Comparison of ENCODE assay signal across 16 mouse cellular contexts in the genomic region with DNA sequence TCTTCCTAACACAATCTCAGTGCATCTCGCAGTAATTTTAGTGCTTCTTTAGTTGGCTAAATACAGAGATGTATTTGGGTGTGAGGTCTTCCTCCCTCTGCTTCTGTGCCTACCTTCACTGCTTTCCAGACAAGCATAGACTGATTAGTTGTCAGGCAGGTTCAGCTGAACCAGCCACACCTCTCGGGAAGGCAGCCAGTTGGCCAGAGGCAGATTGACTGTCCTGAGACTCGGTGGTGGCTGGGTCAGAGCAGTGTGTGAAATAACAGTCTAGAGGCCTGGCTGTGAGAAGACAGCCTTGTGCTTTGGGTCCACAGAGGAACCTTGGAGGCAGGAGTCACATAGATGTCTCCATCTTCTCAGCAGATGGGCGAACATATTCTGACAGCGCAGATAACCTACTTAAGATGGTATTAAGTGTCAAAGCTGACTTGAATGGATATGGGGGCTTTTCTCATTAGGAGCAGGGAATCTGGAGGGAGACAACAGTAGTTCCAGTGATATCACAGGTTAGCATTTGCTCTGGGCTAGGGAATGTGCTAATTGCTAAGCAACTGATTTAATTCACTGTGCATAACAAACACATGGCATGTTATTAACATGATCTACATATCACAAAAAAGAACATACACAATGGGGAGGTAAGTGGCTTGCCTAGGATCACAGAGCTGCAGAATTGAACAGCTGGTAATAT. TPM values are rescaled to one million over a fixed set of nuclear protein-coding genes. Genes with fewer than 3 reads are reported as not detected.
DNase-seq lines count a peak whose midpoint lies in the region; ATAC-seq lines count a peak whose summit lies in the region.
"Had no signal": no experiment of that assay in that cellular context is flagged by ENCODE, and none has a peak within 500 bp of the region (broad histone marks: within the 10 kb centered on the region; RNA-seq: fewer than 3 reads in every experiment).

No protein-coding gene starts in this region.

- ATAC-seq in forebrain, embryonic 13.5 days: 0 out of 2 replicates have a peak, but pooled peaks have one; percentile 45
- no peak for ATAC-seq in forebrain, embryonic 11.5 days (replicated peaks; ENCODE audit: low FRiP score)
- ATAC-seq in hindbrain, embryonic 11.5 days (ENCODE audit: low FRiP score): no peak

- no peaks in the 10 kb centered on the region for H3K27me3 ChIP-seq in forebrain, embryonic 13.5 days
- H3K27me3 ChIP-seq in forebrain, embryonic 11.5 days (ENCODE audit: control insufficient read depth, insufficient read depth, low read length): no peaks in the 10 kb centered on the region
- H3K27me3 ChIP-seq in hindbrain, embryonic 11.5 days (ENCODE audit: control insufficient read depth, insufficient read depth, low read length): no peaks in the 10 kb centered on the region
- no peaks in the 10 kb centered on the region for H3K27me3 ChIP-seq in hindbrain, embryonic 10.5 days (ENCODE audit: insufficient read depth, poor library complexity, severe bottlenecking)
- H3K27me3 ChIP-seq: heart, embryonic 15.5 days had no signal

- H3K4me3 ChIP-seq in forebrain, embryonic 13.5 days: no peak overlapping the region
- H3K4me3 ChIP-seq in forebrain, embryonic 11.5 days (ENCODE audit: low read depth, low read length): no peak overlapping the region
- no peak overlapping the region for H3K4me3 ChIP-seq in hindbrain, embryonic 11.5 days (ENCODE audit: low read depth, low read length)
- no peak overlapping the region for H3K4me3 ChIP-seq in hindbrain, embryonic 10.5 days
- H3K4me3 ChIP-seq: heart, embryonic 15.5 days; megakaryocyte, embryonic 14.5 days had no signal

- 68% methylated on average over 5 of the region's 5 CpGs for WGBS in forebrain, embryonic 13.5 days
- 74% methylated on average over 5 of the region's 5 CpGs for WGBS in forebrain, embryonic 11.5 days
- WGBS in hindbrain, embryonic 11.5 days: 75% methylated on average over 5 of the region's 5 CpGs
- WGBS in hindbrain, embryonic 10.5 days: 77% methylated on average over 5 of the region's 5 CpGs

- no peak overlapping the region for H3K9ac ChIP-seq in forebrain, embryonic 13.5 days
- H3K9ac ChIP-seq in forebrain, embryonic 11.5 days (ENCODE audit: low read length): no peak overlapping the region
- H3K9ac ChIP-seq in hindbrain, embryonic 11.5 days (ENCODE audit: low read depth, low read length): no peak overlapping the region
- H3K9ac ChIP-seq: heart, embryonic 15.5 days; liver, embryonic 14.5 days had no signal

- no peak overlapping the region for H3K4me2 ChIP-seq in forebrain, embryonic 13.5 days
- no peak overlapping the region for H3K4me2 ChIP-seq in forebrain, embryonic 11.5 days (ENCODE audit: low read depth, low read length, severe bottlenecking)
- no peak overlapping the region for H3K4me2 ChIP-seq in hindbrain, embryonic 11.5 days (replicated peaks; ENCODE audit: low read depth, low read length)
- H3K4me2 ChIP-seq: heart, embryonic 15.5 days had no signal

- no peaks in the 10 kb centered on the region for H3K36me3 ChIP-seq in forebrain, embryonic 13.5 days (ENCODE audit: poor library complexity, severe bottlenecking)
- H3K36me3 ChIP-seq in forebrain, embryonic 11.5 days (ENCODE audit: control insufficient read depth, insufficient read depth, low read length): no peaks in the 10 kb centered on the region
- H3K36me3 ChIP-seq in hindbrain, embryonic 11.5 days (ENCODE audit: control insufficient read depth, insufficient read depth, low read length): no peaks in the 10 kb centered on the region
- H3K36me3 ChIP-seq in hindbrain, embryonic 10.5 days: no peaks in the 10 kb centered on the region
- H3K36me3 ChIP-seq: G1E; heart, embryonic 15.5 days had no signal

- DNase-seq in forebrain, embryonic 11.5 days (ENCODE audit: low spot score): no peak
- DNase-seq in hindbrain, embryonic 11.5 days (ENCODE audit: low spot score): no peak
- DNase-seq in hindbrain, embryonic 10.5 days (ENCODE audit: low spot score): no peak
- DNase-seq in retina, postnatal 1 day: peak; percentile 63
- no peak for DNase-seq in retina, embryonic 14.5 days (ENCODE audit: low spot score)
- DNase-seq in lung, postnatal 36 days: peak; percentile 46
- no peak for DNase-seq in gastrocnemius, adult 8-10 months (ENCODE audit: low spot score in 2 of 2)
- DNase-seq: cerebellum, adult 18-20 months had no signal

- no peaks in the 10 kb centered on the region for H3K4me1 ChIP-seq in forebrain, embryonic 13.5 days
- no peaks in the 10 kb centered on the region for H3K4me1 ChIP-seq in forebrain, embryonic 11.5 days (replicated peaks; ENCODE audit: control insufficient read depth, insufficient read depth, low read length)
- no peaks in the 10 kb centered on the region for H3K4me1 ChIP-seq in hindbrain, embryonic 11.5 days (replicated peaks; ENCODE audit: control insufficient read depth, insufficient read depth, low read length)
- no peaks in the 10 kb centered on the region for H3K4me1 ChIP-seq in hindbrain, embryonic 10.5 days (replicated peaks)
- H3K4me1 ChIP-seq: heart, embryonic 15.5 days; megakaryocyte, embryonic 14.5 days had no signal

- H3K9me3 ChIP-seq in forebrain, embryonic 13.5 days (replicated peaks): no peaks in the 10 kb centered on the region
- H3K9me3 ChIP-seq in forebrain, embryonic 11.5 days (ENCODE audit: control insufficient read depth, low read length): no peaks in the 10 kb centered on the region
- H3K9me3 ChIP-seq in hindbrain, embryonic 11.5 days (ENCODE audit: control insufficient read depth, low read length): no peaks in the 10 kb centered on the region
- no peaks in the 10 kb centered on the region for H3K9me3 ChIP-seq in hindbrain, embryonic 10.5 days
- H3K9me3 ChIP-seq: G1E; heart, embryonic 15.5 days; megakaryocyte, embryonic 14.5 days had no signal

- peak overlapping the region; percentile 16; the same call in 1 of the 2 replicates for H3K27ac ChIP-seq in forebrain, embryonic 13.5 days
- no peak overlapping the region for H3K27ac ChIP-seq in forebrain, embryonic 11.5 days (ENCODE audit: low read depth, low read length)
- H3K27ac ChIP-seq in hindbrain, embryonic 11.5 days (ENCODE audit: low read depth, low read length): 0 out of 2 replicates have a peak overlapping the region, but pooled peaks have one; percentile 10
- no peak overlapping the region for H3K27ac ChIP-seq in hindbrain, embryonic 10.5 days
- H3K27ac ChIP-seq: heart, embryonic 15.5 days; kidney, postnatal 0 days; liver, embryonic 14.5 days had no signal

RNA-seq across cellular contexts. Expression of gene Isl2, which starts 30.1 kb away (rescaled TPM):
- 0.19 TPM in 1 of 2 replicates, not detected in the other for polyA plus RNA-seq in forebrain, embryonic 13.5 days (2015; fragmentation: Nextera tagmentation; extraction: Ambion mirVana)
- polyA plus RNA-seq in forebrain, embryonic 11.5 days (2014; fragmentation: Nextera tagmentation; extraction: Ambion mirVana): 0.77 and 0.96 TPM in 2 replicates
- polyA plus RNA-seq in hindbrain, embryonic 11.5 days (2014; fragmentation: Nextera tagmentation; extraction: Ambion mirVana): 15.3 and 23.5 TPM in 2 replicates
- polyA plus RNA-seq in hindbrain, embryonic 10.5 days (2016; fragmentation: Nextera tagmentation; extraction: Ambion mirVana): 15.7 and 19.1 TPM in 2 replicates
- under 1 TPM in 1 of 4 experiments, not detected in 3; 0.41 TPM for total RNA-seq in gastrocnemius, adult 8-10 months (2022)
- total RNA-seq: G1E; layer of hippocampus, postnatal 10 days; left cerebral cortex, postnatal 36 days had no signal
- polyA plus RNA-seq: kidney, postnatal 0 days had no signal

RNA-seq across cellular contexts. Expression of gene Etfa, which starts 56.6 kb away (rescaled TPM):
- 119 and 129 TPM in 2 replicates for polyA plus RNA-seq in forebrain, embryonic 13.5 days (2015; fragmentation: Nextera tagmentation; extraction: Ambion mirVana)
- polyA plus RNA-seq in forebrain, embryonic 11.5 days (2014; fragmentation: Nextera tagmentation; extraction: Ambion mirVana): 147 and 151 TPM in 2 replicates
- 131 TPM in 2 replicates for polyA plus RNA-seq in hindbrain, embryonic 11.5 days (2014; fragmentation: Nextera tagmentation; extraction: Ambion mirVana)
- polyA plus RNA-seq in hindbrain, embryonic 10.5 days (2016; fragmentation: Nextera tagmentation; extraction: Ambion mirVana): 122 and 135 TPM in 2 replicates
- total RNA-seq in gastrocnemius, adult 8-10 months (2022): 100 to 1,000 TPM; 216 to 259 (median 240) TPM

Comparison
In these comparisons a context has a peak if more than half of its experiments do, and no peak if none do; other contexts are left out.
1. H3K27ac ChIP-seq: peak in forebrain, embryonic 13.5 days (single experiment) and hindbrain, embryonic 11.5 days (single experiment); none in forebrain, embryonic 11.5 days (single experiment) and hindbrain, embryonic 10.5 days (single experiment).
2. DNase-seq: peak in retina, postnatal 1 day (single experiment) and lung, postnatal 36 days (single experiment); none in forebrain, embryonic 11.5 days (single experiment), hindbrain, embryonic 11.5 days (single experiment), hindbrain, embryonic 10.5 days (single experiment), retina, embryonic 14.5 days (single experiment) and gastrocnemius, adult 8-10 months (0 of 2).